ENCODE assay signal across 8 mouse cellular contexts in genomic region chr8:107116023-107116422, GRCm38 (mm10). TPM values are rescaled to one million over a fixed set of nuclear protein-coding genes. Genes with fewer than 3 reads are reported as not detected.
DNase-seq lines count a peak whose midpoint lies in the region; ATAC-seq lines count a peak whose summit lies in the region.

No protein-coding gene starts in this region.

- H3K9ac ChIP-seq in midbrain, embryonic 15.5 days = no peak overlapping the region
- peak overlapping the region; percentile 20; the same call in 1 of the 2 replicates for H3K9ac ChIP-seq in midbrain, embryonic 16.5 days (ENCODE audit: low read depth, low read length)

- 29% methylated on average over 11 of the region's 11 CpGs for WGBS in midbrain, embryonic 10.5 days
- WGBS in midbrain, embryonic 15.5 days = 10% methylated on average over 11 of the region's 11 CpGs
- 12% methylated on average over 11 of the region's 11 CpGs for WGBS in midbrain, embryonic 16.5 days

- no peak overlapping the region for H3K27ac ChIP-seq in midbrain, embryonic 10.5 days (replicated peaks)
- no peak overlapping the region for H3K27ac ChIP-seq in midbrain, embryonic 15.5 days
- no peak overlapping the region for H3K27ac ChIP-seq in midbrain, embryonic 16.5 days (ENCODE audit: low read length)

- no peaks in the 10 kb centered on the region for H3K27me3 ChIP-seq in midbrain, embryonic 10.5 days (ENCODE audit: low read depth, poor library complexity, severe bottlenecking)
- H3K27me3 ChIP-seq in midbrain, embryonic 15.5 days (replicated peaks) = no peaks in the 10 kb centered on the region
- no peaks in the 10 kb centered on the region for H3K27me3 ChIP-seq in midbrain, embryonic 16.5 days (ENCODE audit: control insufficient read depth, insufficient read depth, low read depth, low read length)

- peaks cover 28% of the 10 kb centered on the region for H3K4me1 ChIP-seq in midbrain, embryonic 10.5 days
- H3K4me1 ChIP-seq in midbrain, embryonic 15.5 days = peaks cover 8% of the 10 kb centered on the region
- no peaks in the 10 kb centered on the region for H3K4me1 ChIP-seq in midbrain, embryonic 16.5 days (ENCODE audit: control insufficient read depth, insufficient read depth, low read length)

- H3K36me3 ChIP-seq in midbrain, embryonic 10.5 days = no peaks in the 10 kb centered on the region
- no peaks in the 10 kb centered on the region for H3K36me3 ChIP-seq in midbrain, embryonic 15.5 days (replicated peaks)
- no peaks in the 10 kb centered on the region for H3K36me3 ChIP-seq in midbrain, embryonic 16.5 days (ENCODE audit: control insufficient read depth, insufficient read depth, low read length)

- intact Hi-C loops in left cerebral cortex, postnatal 25 days (cut with DNase I) = loop anchor here (1.0 to 10.0 kb wide), 3 partner anchors 59 to 306 kb away; no protein-coding TSS in a partner anchor

- no peaks in the 10 kb centered on the region for H3K9me3 ChIP-seq in midbrain, embryonic 10.5 days (replicated peaks)
- H3K9me3 ChIP-seq in midbrain, embryonic 15.5 days = no peaks in the 10 kb centered on the region
- H3K9me3 ChIP-seq in midbrain, embryonic 16.5 days (replicated peaks; ENCODE audit: control insufficient read depth, low read length, poor library complexity, severe bottlenecking) = no peaks in the 10 kb centered on the region

- peak; percentile 68 for DNase-seq in midbrain, embryonic 10.5 days (ENCODE audit: low spot score)
- DNase-seq in cerebellum, adult 18-20 months = peak; percentile 88 to 89
- peak; percentile 28 to 72 for DNase-seq in frontal cortex, postnatal 10 days (ENCODE audit: low spot score in 2 of 2)
- DNase-seq in kidney, adult 11 months = peak; percentile 79
- DNase-seq in left cerebral cortex, postnatal 25 days (ENCODE audit: low spot score in 2 of 2) = peak; percentile 81 to 91
- DNase-seq in spleen, postnatal 36 days (ENCODE audit: low spot score in 2 of 2) = peak; percentile 55 to 66

- H3K4me3 ChIP-seq in midbrain, embryonic 10.5 days = no peak overlapping the region
- H3K4me3 ChIP-seq in midbrain, embryonic 15.5 days = no peak overlapping the region
- no peak overlapping the region for H3K4me3 ChIP-seq in midbrain, embryonic 16.5 days (ENCODE audit: low read depth, low read length)

- no peak overlapping the region for H3K4me2 ChIP-seq in midbrain, embryonic 15.5 days
- no peak overlapping the region for H3K4me2 ChIP-seq in midbrain, embryonic 16.5 days (ENCODE audit: low read length)

- ATAC-seq in midbrain, embryonic 15.5 days (replicated peaks) = no peak
- ATAC-seq in midbrain, embryonic 16.5 days = no peak

RNA-seq across cellular contexts. Expression of gene Terf2, which starts 19.7 kb away (rescaled TPM):
- 19.1 and 19.6 TPM in 2 replicates for polyA plus RNA-seq in midbrain, embryonic 10.5 days (2016; fragmentation: Nextera tagmentation; extraction: Ambion mirVana)
- 27.3 and 29.7 TPM in 2 replicates for polyA plus RNA-seq in midbrain, embryonic 15.5 days (2015; fragmentation: Nextera tagmentation; extraction: Ambion mirVana)
- 10 to 100 TPM; 33.8 to 35.0 TPM for total RNA-seq in left cerebral cortex, postnatal 25 days (2021)
- polyA plus RNA-seq in midbrain, embryonic 16.5 days (2015; fragmentation: Nextera tagmentation; extraction: Ambion mirVana) = 26.4 and 28.3 TPM in 2 replicates

RNA-seq across cellular contexts. Expression of gene Cyb5b, which starts 34.4 kb away (rescaled TPM):
- polyA plus RNA-seq in midbrain, embryonic 10.5 days (2016; fragmentation: Nextera tagmentation; extraction: Ambion mirVana) = 164 and 175 TPM in 2 replicates
- 109 and 116 TPM in 2 replicates for polyA plus RNA-seq in midbrain, embryonic 15.5 days (2015; fragmentation: Nextera tagmentation; extraction: Ambion mirVana)
- total RNA-seq in left cerebral cortex, postnatal 25 days (2021) = 10 to 100 TPM; 87.1 to 89.4 TPM
- polyA plus RNA-seq in midbrain, embryonic 16.5 days (2015; fragmentation: Nextera tagmentation; extraction: Ambion mirVana) = 120 and 124 TPM in 2 replicates

RNA-seq across cellular contexts. Expression of gene Tmed6, which starts 50.6 kb away (rescaled TPM):
- not detected in 2 replicates for polyA plus RNA-seq in midbrain, embryonic 10.5 days (2016; fragmentation: Nextera tagmentation; extraction: Ambion mirVana)
- polyA plus RNA-seq in midbrain, embryonic 15.5 days (2015; fragmentation: Nextera tagmentation; extraction: Ambion mirVana) = not detected in 2 replicates
- not detected for total RNA-seq in left cerebral cortex, postnatal 25 days (2021)
- polyA plus RNA-seq in midbrain, embryonic 16.5 days (2015; fragmentation: Nextera tagmentation; extraction: Ambion mirVana) = not detected in 2 replicates

RNA-seq across cellular contexts. Expression of gene Nip7, which starts 59.3 kb away (rescaled TPM):
- polyA plus RNA-seq in midbrain, embryonic 10.5 days (2016; fragmentation: Nextera tagmentation; extraction: Ambion mirVana) = 113 and 125 TPM in 2 replicates
- polyA plus RNA-seq in midbrain, embryonic 15.5 days (2015; fragmentation: Nextera tagmentation; extraction: Ambion mirVana) = 70.2 and 71.1 TPM in 2 replicates
- 10 to 100 TPM; 43.0 to 46.6 TPM for total RNA-seq in left cerebral cortex, postnatal 25 days (2021)
- polyA plus RNA-seq in midbrain, embryonic 16.5 days (2015; fragmentation: Nextera tagmentation; extraction: Ambion mirVana) = 65.9 and 67.8 TPM in 2 replicates

RNA-seq across cellular contexts. Expression of gene Cog8, which starts 59.5 kb away (rescaled TPM):
- 38.2 and 40.8 TPM in 2 replicates for polyA plus RNA-seq in midbrain, embryonic 10.5 days (2016; fragmentation: Nextera tagmentation; extraction: Ambion mirVana)
- 42.0 and 44.8 TPM in 2 replicates for polyA plus RNA-seq in midbrain, embryonic 15.5 days (2015; fragmentation: Nextera tagmentation; extraction: Ambion mirVana)
- 10 to 100 TPM; 25.8 to 27.2 TPM for total RNA-seq in left cerebral cortex, postnatal 25 days (2021)
- 37.7 and 39.5 TPM in 2 replicates for polyA plus RNA-seq in midbrain, embryonic 16.5 days (2015; fragmentation: Nextera tagmentation; extraction: Ambion mirVana)
